Mouse (Mus musculus): Measurements from ENCODE around the gene Lemd2.
A peak's percentile ranks its signal among the peaks of the same experiment; 100 is the strongest.

Lemd2 gene

GRCm38 (mm10) chr17:27187059-27187458 is 17.2 kb downstream of the Lemd2 start:
- DNase-seq (ENCODE audit: low read depth, low spot score), result no peak
- H3K27me3 ChIP-seq (ENCODE audit: control insufficient read depth, insufficient read depth, low read length, poor library complexity, severe bottlenecking), result no peaks in the 10 kb centered on the region
- H3K36me3 ChIP-seq (ENCODE audit: control insufficient read depth, insufficient read depth, low read length, poor library complexity, severe bottlenecking), result peaks cover 2% of the 10 kb centered on the region; the same call in 1 of the 2 replicates

GRCm38 (mm10) chr17:27186068-27186467 is 18.2 kb downstream of the Lemd2 start:
- H3K27me3 ChIP-seq (ENCODE audit: control insufficient read depth, insufficient read depth, low read length, poor library complexity, severe bottlenecking), result no peaks in the 10 kb centered on the region
- DNase-seq (ENCODE audit: low read depth, low spot score), result no peak
- H3K36me3 ChIP-seq (ENCODE audit: control insufficient read depth, insufficient read depth, low read length, poor library complexity, severe bottlenecking), result peaks cover 2% of the 10 kb centered on the region; the same call in 1 of the 2 replicates

GRCm38 (mm10) chr17:27183667-27184292 is 20.5 kb downstream of the Lemd2 start:
- DNase-seq (ENCODE audit: low read depth, low spot score), result no peak
- H3K36me3 ChIP-seq (ENCODE audit: control insufficient read depth, insufficient read depth, low read length, poor library complexity, severe bottlenecking), result no peaks in the 10 kb centered on the region

GRCm38 (mm10) chr17:27182401-27182800 is 21.9 kb downstream of the Lemd2 start:
- no peaks in the 10 kb centered on the region for H3K36me3 ChIP-seq (ENCODE audit: control insufficient read depth, insufficient read depth, low read length, poor library complexity, severe bottlenecking)
- H3K27me3 ChIP-seq (ENCODE audit: control insufficient read depth, insufficient read depth, low read length, poor library complexity, severe bottlenecking), result no peaks in the 10 kb centered on the region
- DNase-seq (ENCODE audit: low read depth, low spot score), result no peak

More at GRCm38 (mm10) chr17:27183667-27184292, 20.5 kb downstream of the Lemd2 start:
- H3K27me3 ChIP-seq (ENCODE audit: control insufficient read depth, insufficient read depth, low read length, poor library complexity, severe bottlenecking), result no peaks in the 10 kb centered on the region

- no peaks in the 10 kb centered on the region for H3K36me3 ChIP-seq (ENCODE audit: control insufficient read depth, insufficient read depth, low read length, poor library complexity, severe bottlenecking)
These were observed 22.6 kb downstream of the Lemd2 start for GRCm38 (mm10) chr17:27181666-27182065.

GRCm38 (mm10) chr17:27179681-27180280 is 24.5 kb downstream of the Lemd2 start:
- peak; percentile 25 for DNase-seq (ENCODE audit: low read depth, low spot score)
- H3K36me3 ChIP-seq (ENCODE audit: control insufficient read depth, insufficient read depth, low read length, poor library complexity, severe bottlenecking), result no peaks in the 10 kb centered on the region
- H3K27me3 ChIP-seq (ENCODE audit: control insufficient read depth, insufficient read depth, low read length, poor library complexity, severe bottlenecking), result no peaks in the 10 kb centered on the region

More at GRCm38 (mm10) chr17:27181666-27182065, 22.6 kb downstream of the Lemd2 start:
- no peaks in the 10 kb centered on the region for H3K27me3 ChIP-seq (ENCODE audit: control insufficient read depth, insufficient read depth, low read length, poor library complexity, severe bottlenecking)
- no peak for DNase-seq (ENCODE audit: low read depth, low spot score)

GRCm38 (mm10) chr17:27178427-27179177 is 25.7 kb downstream of the Lemd2 start:
- no peak for DNase-seq (ENCODE audit: low read depth, low spot score)
- no peaks in the 10 kb centered on the region for H3K36me3 ChIP-seq (ENCODE audit: control insufficient read depth, insufficient read depth, low read length, poor library complexity, severe bottlenecking)

GRCm38 (mm10) chr17:27178019-27178418 is 26.2 kb downstream of the Lemd2 start:
- DNase-seq (ENCODE audit: low read depth, low spot score), result no peak
- Histone ChIP-seq H3K27me3 (ENCODE audit: control insufficient read depth, insufficient read depth, low read length, poor library complexity, severe bottlenecking) (no peaks in the 10 kb centered on the region), H3K36me3 (ENCODE audit: control insufficient read depth, insufficient read depth, low read length, poor library complexity, severe bottlenecking) (no peaks in the 10 kb centered on the region)

More at GRCm38 (mm10) chr17:27178427-27179177, 25.7 kb downstream of the Lemd2 start:
- H3K27me3 ChIP-seq (ENCODE audit: control insufficient read depth, insufficient read depth, low read length, poor library complexity, severe bottlenecking), result no peaks in the 10 kb centered on the region

GRCm38 (mm10) chr17:27176754-27177153 is 27.5 kb downstream of the Lemd2 start:
- no peak for DNase-seq (ENCODE audit: low read depth, low spot score)
- H3K36me3 ChIP-seq (ENCODE audit: control insufficient read depth, insufficient read depth, low read length, poor library complexity, severe bottlenecking), result no peaks in the 10 kb centered on the region
- H3K27me3 ChIP-seq (ENCODE audit: control insufficient read depth, insufficient read depth, low read length, poor library complexity, severe bottlenecking), result no peaks in the 10 kb centered on the region

GRCm38 (mm10) chr17:27176287-27176686 is 28.0 kb downstream of the Lemd2 start:
- DNase-seq (ENCODE audit: low read depth, low spot score), result no peak
- H3K27me3 ChIP-seq (ENCODE audit: control insufficient read depth, insufficient read depth, low read length, poor library complexity, severe bottlenecking), result no peaks in the 10 kb centered on the region
- no peaks in the 10 kb centered on the region for H3K36me3 ChIP-seq (ENCODE audit: control insufficient read depth, insufficient read depth, low read length, poor library complexity, severe bottlenecking)

- Histone ChIP-seq H3K27me3 (ENCODE audit: control insufficient read depth, insufficient read depth, low read length, poor library complexity, severe bottlenecking) (no peaks in the 10 kb centered on the region), H3K36me3 (ENCODE audit: control insufficient read depth, insufficient read depth, low read length, poor library complexity, severe bottlenecking) (no peaks in the 10 kb centered on the region)
- no peak for DNase-seq (ENCODE audit: low read depth, low spot score)
These were observed 28.9 kb downstream of the Lemd2 start for GRCm38 (mm10) chr17:27175196-27175874.

GRCm38 (mm10) chr17:27173715-27174114 is 30.6 kb downstream of the Lemd2 start:
- Histone ChIP-seq H3K36me3 (ENCODE audit: control insufficient read depth, insufficient read depth, low read length, poor library complexity, severe bottlenecking) (no peaks in the 10 kb centered on the region), H3K27me3 (ENCODE audit: control insufficient read depth, insufficient read depth, low read length, poor library complexity, severe bottlenecking) (no peaks in the 10 kb centered on the region)
- DNase-seq (ENCODE audit: low read depth, low spot score), result no peak

GRCm38 (mm10) chr17:27172459-27172858 is 31.8 kb downstream of the Lemd2 start:
- Histone ChIP-seq H3K36me3 (ENCODE audit: control insufficient read depth, insufficient read depth, low read length, poor library complexity, severe bottlenecking) (no peaks in the 10 kb centered on the region), H3K27me3 (ENCODE audit: control insufficient read depth, insufficient read depth, low read length, poor library complexity, severe bottlenecking) (no peaks in the 10 kb centered on the region)
- DNase-seq (ENCODE audit: low read depth, low spot score), result no peak

- Histone ChIP-seq H3K36me3 (ENCODE audit: control insufficient read depth, insufficient read depth, low read length, poor library complexity, severe bottlenecking) (no peaks in the 10 kb centered on the region), H3K27me3 (ENCODE audit: control insufficient read depth, insufficient read depth, low read length, poor library complexity, severe bottlenecking) (no peaks in the 10 kb centered on the region)
- DNase-seq (ENCODE audit: low read depth, low spot score), result no peak
These were observed 33.1 kb downstream of the Lemd2 start for GRCm38 (mm10) chr17:27171121-27171520.
